Mouse (Mus musculus) MEL (cell line): Measurements from ENCODE around the gene Susd2. TPM values are rescaled to one million over a fixed set of nuclear protein-coding genes. Genes with fewer than 3 reads are reported as not detected.

Experiments used
- DNase-seq: peaks from one replicate; pipeline ENCODE4 v3.0.0; 2011; ENCODE audit warnings: low read depth, low spot score
- H3K27ac ChIP-seq: 2 replicates; pipeline ENCODE4 v1.5.1; 2012; ENCODE audit warnings: low read depth, mild to moderate bottlenecking, control low read depth, low read length, moderate library complexity; ENCODE audit not compliant: control insufficient read depth
- H3K27me3 ChIP-seq, 2 experiments: fragments of 150-350 bp in 1 of 2; sonication (generic) in 1 of 2; 2 replicates each; pipeline ENCODE4 v1.6.1; 2012; ENCODE audit warnings: low read length in 2 of 2, mild to moderate bottlenecking in 2 of 2, improper control_type of control experiment in 1 of 2, moderate library complexity in 1 of 2; ENCODE audit not compliant: insufficient read depth in 2 of 2, control insufficient read depth in 1 of 2
- H3K36me3 ChIP-seq, 2 experiments: 2 replicates each; pipeline ENCODE4 v1.6.1; 2012 to 2014; ENCODE audit warnings: low read length in 2 of 2, improper control_type of control experiment in 1 of 2, inconsistent platforms in 1 of 2, mild to moderate bottlenecking in 1 of 2; ENCODE audit not compliant: insufficient read depth in 2 of 2, control insufficient read depth in 1 of 2
- H3K4me1 ChIP-seq, 2 experiments: fragments of 150-350 bp in 1 of 2; sonication (generic) in 1 of 2; 2 replicates each; pipeline ENCODE4 v1.6.1; 2012; ENCODE audit warnings: low read length in 2 of 2, improper control_type of control experiment in 1 of 2, mild to moderate bottlenecking in 1 of 2; ENCODE audit not compliant: insufficient read depth in 2 of 2, control insufficient read depth in 1 of 2
- H3K4me3 ChIP-seq, 2 experiments: fragments of 150-350 bp in 1 of 2; sonication (generic) in 1 of 2; 2 replicates each; pipeline ENCODE4 v1.5.1; 2012; ENCODE audit warnings: low read depth in 2 of 2, low read length in 2 of 2, mild to moderate bottlenecking in 2 of 2, moderate library complexity in 2 of 2, control low read depth in 1 of 2, improper control_type of control experiment in 1 of 2; ENCODE audit not compliant: control insufficient read depth in 1 of 2, insufficient read depth in 1 of 2
- H3K79me2 ChIP-seq: 2 replicates; pipeline ENCODE4 v1.6.1; 2012; ENCODE audit warnings: mild to moderate bottlenecking, low read length, moderate library complexity; ENCODE audit not compliant: control insufficient read depth, poor library complexity, insufficient read depth
- H3K9ac ChIP-seq: 2 replicates; pipeline ENCODE4 v1.6.1; 2012; ENCODE audit warnings: low read depth, mild to moderate bottlenecking, control low read depth, low read length, moderate library complexity; ENCODE audit not compliant: control insufficient read depth, poor library complexity, severe bottlenecking
- H3K9me3 ChIP-seq: fragments of 150-350 bp; sonication (generic); replicated peaks from 2 replicates; pipeline ENCODE4 v1.6.1; 2012; ENCODE audit warnings: mild to moderate bottlenecking, low read length, improper control_type of control experiment, moderate library complexity; ENCODE audit not compliant: insufficient read depth
- BHLHE40 ChIP-seq: IDR thresholded peaks from 2 replicates; pipeline ENCODE4 v1.6.1; 2012; ENCODE audit warnings: low read depth, mild to moderate bottlenecking, inconsistent platforms, low read length, improper control_type of control experiment, borderline replicate concordance
- EP300 ChIP-seq, 2 experiments: IDR thresholded peaks; 2 replicates each; pipeline ENCODE4 v1.6.1; 2011; ENCODE audit warnings: improper control_type of control experiment in 2 of 2, low read length in 2 of 2, low read depth in 1 of 2, mild to moderate bottlenecking in 1 of 2
- HCFC1 ChIP-seq: IDR thresholded peaks from 2 replicates; pipeline ENCODE4 v1.6.1; 2012; ENCODE audit warnings: low read depth, mild to moderate bottlenecking, inconsistent platforms, low read length, improper control_type of control experiment, moderate library complexity
- KAT2A ChIP-seq: conservative IDR thresholded peaks from 2 replicates; pipeline ENCODE4 v1.6.1; 2012; ENCODE audit warnings: low read depth, low read length, improper control_type of control experiment, inconsistent platforms
- MAZ ChIP-seq: IDR thresholded peaks from 2 replicates; pipeline ENCODE4 v1.6.1; 2012; ENCODE audit warnings: low read depth, mild to moderate bottlenecking, inconsistent platforms, low read length, improper control_type of control experiment
- NELFE ChIP-seq: IDR thresholded peaks from 2 replicates; pipeline ENCODE4 v1.6.1; 2011; ENCODE audit warnings: low read depth, low read length, improper control_type of control experiment
- POLR2AphosphoS2 ChIP-seq: IDR thresholded peaks from 2 replicates; pipeline ENCODE4 v1.6.1; 2011; ENCODE audit warnings: low read length, improper control_type of control experiment
- POLR2AphosphoS5 ChIP-seq: IDR thresholded peaks from 2 replicates; pipeline ENCODE4 v1.6.1; 2012; ENCODE audit warnings: low read depth, borderline replicate concordance, mild to moderate bottlenecking, inconsistent platforms, low read length, moderate library complexity, mixed read lengths
- SIN3A ChIP-seq: IDR thresholded peaks from 2 replicates; pipeline ENCODE4 v1.6.1; 2012; ENCODE audit warnings: low read length, improper control_type of control experiment, inconsistent platforms
- TBP ChIP-seq: IDR thresholded peaks from 2 replicates; pipeline ENCODE4 v1.8.0; 2011; ENCODE audit warnings: low read depth, low read length, improper control_type of control experiment
- TCF12 ChIP-seq: IDR thresholded peaks from 2 replicates; pipeline ENCODE4 v1.6.1; 2014; ENCODE audit warnings: low read depth, mild to moderate bottlenecking, inconsistent platforms, low read length, improper control_type of control experiment, moderate library complexity
- UBTF ChIP-seq: IDR thresholded peaks from 2 replicates; pipeline ENCODE4 v1.6.1; 2012; ENCODE audit warnings: low read depth, mild to moderate bottlenecking, inconsistent platforms, low read length, improper control_type of control experiment, moderate library complexity, borderline replicate concordance; ENCODE audit not compliant: insufficient read depth
- USF2 ChIP-seq, 2 experiments: IDR thresholded peaks; 2 replicates each; pipeline ENCODE4 v1.6.1; 2011 to 2012; ENCODE audit warnings: improper control_type of control experiment in 2 of 2, low read length in 2 of 2, borderline replicate concordance in 1 of 2, inconsistent platforms in 1 of 2, low read depth in 1 of 2, mild to moderate bottlenecking in 1 of 2; ENCODE audit not compliant: insufficient read depth in 1 of 2
- ZNF384 ChIP-seq: IDR thresholded peaks from 2 replicates; pipeline ENCODE4 v1.6.1; 2012; ENCODE audit warnings: low read depth, mild to moderate bottlenecking, inconsistent platforms, low read length, improper control_type of control experiment
- polyA plus RNA-seq, 2 experiments: library from polyadenylated mRNA; stranded (reverse) in 1 of 2; unstranded in 1 of 2; fragments of >175 nt in 1 of 2; fragments of >200 nt in 1 of 2; gene quantifications; 2 replicates each; pipeline versions ENCODE4 v1.2.1 to v1.2.4; 2012; ENCODE audit warnings: low replicate concordance in 2 of 2, low read depth in 1 of 2; ENCODE audit not compliant: insufficient read length in 2 of 2, insufficient read depth in 1 of 2, missing spikeins in 1 of 2
- total RNA-seq: library from RNA; depleted of rRNA; stranded (reverse); fragments of 300-350 nt; gene quantifications from 2 replicates; pipeline ENCODE4 v1.2.3, GENCODE M21; 2012

Susd2 gene
- total and polyA plus RNA-seq, 3 experiments = 0.12 to 0.15 TPM; not detected in 1

DNA sequence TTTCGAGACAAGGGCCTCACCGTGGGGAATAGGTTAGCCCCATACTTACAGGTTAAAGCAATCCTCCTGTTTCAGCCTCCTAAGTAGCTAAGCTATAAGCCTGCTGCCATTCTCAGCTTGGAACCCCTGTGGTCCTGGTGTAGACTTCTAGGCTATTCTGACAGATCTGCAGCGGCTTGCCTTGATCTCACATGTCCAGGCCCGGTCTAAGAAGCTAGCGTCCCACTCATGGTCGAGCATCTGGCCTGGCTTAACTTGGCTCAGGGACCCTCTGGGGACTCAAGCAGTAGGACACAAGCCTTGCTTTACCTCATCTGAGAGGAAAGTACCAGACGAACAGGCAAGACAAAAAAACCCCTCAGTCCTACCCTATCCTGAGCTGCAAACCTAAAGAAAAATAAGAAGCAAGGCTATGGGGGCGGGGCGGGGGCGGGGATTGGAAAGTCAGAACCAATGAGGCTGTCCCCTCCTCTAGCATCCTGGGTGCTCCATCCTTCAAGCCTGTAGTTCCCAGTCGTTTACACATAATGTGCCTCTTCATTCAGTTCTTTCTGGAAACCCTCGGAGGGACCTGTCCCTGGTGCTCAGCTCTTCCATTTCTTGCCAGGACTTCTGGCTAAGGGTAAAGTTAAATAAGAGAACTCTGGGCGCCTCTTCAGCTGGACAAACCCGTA lies 8.7 kb downstream of the Susd2 start:
- no peak overlapping the region for H3K9ac ChIP-seq
- H3K36me3 ChIP-seq = no peaks in the 10 kb centered on the region
- TF ChIP-seq EP300 (IDR thresholded peaks at IDR 0.05; ENCODE audit: low read depth in 1 of 2, low read length in 2 of 2) = no peak
- TF ChIP-seq UBTF = no peak
- TF ChIP-seq POLR2AphosphoS5 = no peak
- no peak for TF ChIP-seq MAZ
- no peak for TF ChIP-seq SIN3A
- no peak for TF ChIP-seq TCF12
- no peak for TF ChIP-seq BHLHE40
- no peaks in the 10 kb centered on the region; a peak in 1 of 4 replicates for H3K27me3 ChIP-seq
- H3K79me2 ChIP-seq = no peaks in the 10 kb centered on the region
- H3K4me1 ChIP-seq = no peaks in the 10 kb centered on the region
- H3K9me3 ChIP-seq = no peaks in the 10 kb centered on the region
- no peak for DNase-seq
- no peak overlapping the region for H3K4me3 ChIP-seq
- no peak overlapping the region for H3K27ac ChIP-seq

DNA sequence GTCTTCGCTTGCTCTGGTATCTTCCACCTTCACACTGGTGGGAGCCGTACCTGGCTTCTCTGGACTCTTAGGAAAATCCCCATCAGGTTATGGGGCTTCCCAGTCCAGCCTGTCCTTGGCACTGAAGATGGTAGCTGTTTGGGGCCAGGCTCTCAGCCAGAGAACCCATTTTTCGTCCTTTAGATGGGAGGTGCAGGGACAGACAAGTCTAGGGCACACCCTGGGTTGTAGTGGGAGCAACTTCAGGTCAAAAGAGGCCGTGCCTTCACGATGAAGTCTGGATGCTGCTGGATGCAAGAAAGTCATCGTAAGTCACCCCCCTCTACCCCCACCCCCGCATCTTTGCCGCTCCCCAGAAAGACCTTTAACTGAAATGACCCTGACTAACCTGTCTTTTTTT lies 9.2 kb downstream of the Susd2 start:
- Histone ChIP-seq H3K9me3 (no peaks in the 10 kb centered on the region), H3K4me3 (no peak overlapping the region), H3K36me3 (no peaks in the 10 kb centered on the region), H3K27me3 (no peaks in the 10 kb centered on the region; a peak in 1 of 4 replicates), H3K9ac (no peak overlapping the region), H3K27ac (no peak overlapping the region), H3K4me1 (no peaks in the 10 kb centered on the region), H3K79me2 (no peaks in the 10 kb centered on the region)
- TF ChIP-seq USF2 (IDR thresholded peaks at IDR 0.05; ENCODE audit: borderline replicate concordance in 1 of 2, insufficient read depth in 1 of 2, low read depth in 1 of 2, low read length in 2 of 2) = no peak
- no peak for DNase-seq

DNA sequence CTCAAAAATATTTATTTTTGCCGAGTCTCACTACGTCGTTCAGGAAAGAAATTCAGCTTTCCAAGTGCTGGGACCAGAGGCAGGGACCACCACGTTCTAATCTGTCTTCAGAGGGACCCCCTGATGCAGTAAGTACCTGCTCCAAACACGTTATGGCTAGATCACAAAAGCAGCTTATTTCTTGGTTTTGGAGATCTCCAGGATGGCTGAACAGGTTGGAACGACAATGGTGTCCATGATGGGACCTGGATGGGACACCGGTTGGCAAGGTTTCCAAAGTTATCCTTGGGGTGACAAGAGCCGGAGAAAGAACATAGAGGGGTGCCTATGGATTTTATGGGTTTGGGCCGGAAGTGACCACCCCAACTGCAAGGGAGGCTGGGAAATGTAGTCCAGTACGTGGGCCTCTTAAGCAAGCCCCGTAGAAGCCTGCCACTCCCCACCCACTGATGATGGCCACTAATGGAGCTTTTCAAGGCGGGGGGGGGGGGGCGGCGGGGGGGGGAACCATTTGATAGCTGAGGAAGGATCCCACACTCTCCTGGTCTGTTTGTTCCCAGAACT lies 10.2 kb downstream of the Susd2 start:
- Histone ChIP-seq H3K4me3 (no peak overlapping the region), H3K79me2 (no peaks in the 10 kb centered on the region), H3K9ac (no peak overlapping the region), H3K27ac (no peak overlapping the region), H3K27me3 (no peaks in the 10 kb centered on the region; a peak in 1 of 4 replicates), H3K9me3 (no peaks in the 10 kb centered on the region), H3K36me3 (no peaks in the 10 kb centered on the region), H3K4me1 (no peaks in the 10 kb centered on the region)
- TF ChIP-seq HCFC1 (peak; percentile 76), TBP (no peak), KAT2A (no peak), ZNF384 (no peak), NELFE (no peak), POLR2AphosphoS2 (no peak)
- DNase-seq = no peak
